Mouse (Mus musculus): ENCODE data around the gene Plekhf1.

Plekhf1 gene

DNA sequence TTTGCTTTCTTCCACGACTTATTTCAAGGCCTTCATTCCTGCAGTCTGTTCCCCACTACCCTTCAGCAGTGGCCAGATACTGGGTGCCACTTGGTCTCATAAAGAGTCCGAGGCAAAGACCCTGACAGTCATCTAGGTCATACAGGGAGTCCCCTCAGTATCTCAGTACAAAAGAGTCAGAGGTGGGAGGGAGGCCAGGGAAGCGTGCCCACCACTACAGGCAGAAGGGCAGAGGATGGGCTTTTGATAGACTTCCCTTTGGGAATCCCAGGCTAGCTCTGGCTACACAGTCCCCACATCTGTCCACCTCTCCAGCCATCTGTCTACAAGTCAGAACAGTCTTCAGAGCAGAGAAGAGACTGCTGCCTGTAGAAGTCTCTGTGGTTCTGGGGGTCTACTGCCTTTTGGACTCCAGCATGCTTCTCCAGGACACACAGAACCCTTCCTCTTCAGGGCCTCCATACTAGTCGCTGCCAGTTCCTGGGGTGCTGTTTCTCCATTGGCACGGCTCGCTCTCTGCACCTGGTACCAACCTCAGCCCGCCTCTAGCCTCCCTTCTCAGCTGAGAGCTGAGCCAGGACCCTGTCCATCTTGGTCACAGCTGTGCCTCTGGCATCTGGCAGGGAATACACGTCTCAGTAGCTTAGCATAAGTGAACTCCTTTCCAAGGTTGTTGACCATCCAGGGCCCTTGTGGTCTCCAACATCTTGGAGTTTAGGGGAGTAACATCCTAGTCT lies 9.0 kb downstream of the Plekhf1 start:
- DNase-seq (ENCODE audit: low read depth), result no peak

DNA sequence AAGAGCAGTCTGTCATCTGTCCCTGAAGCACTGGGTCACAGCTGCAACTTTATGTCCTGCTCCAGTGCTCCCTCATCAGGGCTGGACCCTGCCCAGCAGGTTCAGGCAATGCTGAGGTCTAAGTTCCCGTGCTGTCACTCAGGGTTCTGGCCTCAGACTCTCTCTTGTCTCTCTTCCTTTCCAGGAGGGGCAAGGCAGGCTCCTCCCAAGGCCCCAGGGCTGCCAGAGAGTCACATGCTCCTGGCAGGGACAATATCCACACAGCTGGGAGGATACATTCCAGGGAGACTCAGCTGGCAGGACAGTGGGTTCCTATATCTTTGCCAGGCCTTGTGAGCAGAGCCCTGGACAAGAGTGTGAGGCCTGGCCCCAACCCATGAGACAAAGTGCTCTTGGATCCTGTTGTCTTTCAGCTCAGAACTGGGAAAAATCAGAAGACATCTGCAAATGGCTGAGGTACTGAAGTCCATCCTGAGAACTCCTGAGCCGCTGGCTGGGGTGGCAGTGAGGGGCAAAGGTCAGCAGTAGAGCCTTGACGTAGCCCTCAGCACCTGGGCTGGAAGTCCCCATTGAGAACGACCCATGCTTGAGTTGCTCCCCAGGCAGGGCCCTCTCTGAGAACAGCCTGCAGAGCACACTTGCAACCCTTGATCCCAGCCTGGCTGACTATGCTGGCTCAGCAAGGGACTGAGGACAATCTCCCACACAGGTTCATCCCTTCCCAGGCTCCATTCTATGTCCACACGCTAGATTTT lies 10.2 kb downstream of the Plekhf1 start:
- DNase-seq (ENCODE audit: low read depth), result no peak

DNA sequence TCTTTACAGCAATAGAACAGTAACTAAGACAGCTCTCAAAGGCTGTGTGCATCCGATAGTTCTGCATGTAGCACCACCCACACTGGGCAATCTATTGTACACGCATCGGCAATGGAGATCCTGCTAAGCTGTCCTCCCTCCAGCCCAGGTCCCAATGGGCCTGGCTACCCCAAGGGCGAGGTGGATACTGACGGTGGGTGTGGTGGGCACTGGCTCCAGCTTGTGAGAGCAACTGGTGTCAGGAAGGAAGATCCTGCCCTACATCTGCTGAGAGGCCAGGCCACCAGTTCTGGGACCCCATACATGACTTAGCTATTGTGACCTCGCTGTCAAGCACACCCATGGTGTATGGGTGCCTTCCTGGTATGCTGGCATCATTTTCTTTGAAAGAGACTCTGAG lies 12.1 kb downstream of the Plekhf1 start:
- DNase-seq (ENCODE audit: low read depth), result no peak

DNA sequence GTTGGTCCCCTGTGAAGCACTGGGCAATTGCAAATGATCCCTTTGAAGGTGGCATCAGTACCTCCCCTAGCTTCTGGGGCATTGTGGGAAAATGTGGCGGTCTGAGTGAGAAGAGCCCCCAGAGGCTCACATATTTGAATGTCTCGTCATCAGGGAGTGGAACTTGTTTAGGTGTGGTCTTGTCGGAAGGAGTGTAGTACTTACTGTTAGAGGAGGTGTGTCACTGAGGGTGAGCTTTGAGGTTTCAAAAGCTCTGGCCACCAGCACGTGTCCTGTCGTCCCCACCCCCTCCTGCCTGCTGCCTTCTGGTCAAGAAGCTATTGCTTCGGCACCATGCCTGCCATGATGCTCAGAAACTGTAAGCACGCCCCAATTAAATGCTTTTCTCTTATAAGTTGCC lies 12.5 kb downstream of the Plekhf1 start:
- no peak for DNase-seq (ENCODE audit: low read depth)

DNA sequence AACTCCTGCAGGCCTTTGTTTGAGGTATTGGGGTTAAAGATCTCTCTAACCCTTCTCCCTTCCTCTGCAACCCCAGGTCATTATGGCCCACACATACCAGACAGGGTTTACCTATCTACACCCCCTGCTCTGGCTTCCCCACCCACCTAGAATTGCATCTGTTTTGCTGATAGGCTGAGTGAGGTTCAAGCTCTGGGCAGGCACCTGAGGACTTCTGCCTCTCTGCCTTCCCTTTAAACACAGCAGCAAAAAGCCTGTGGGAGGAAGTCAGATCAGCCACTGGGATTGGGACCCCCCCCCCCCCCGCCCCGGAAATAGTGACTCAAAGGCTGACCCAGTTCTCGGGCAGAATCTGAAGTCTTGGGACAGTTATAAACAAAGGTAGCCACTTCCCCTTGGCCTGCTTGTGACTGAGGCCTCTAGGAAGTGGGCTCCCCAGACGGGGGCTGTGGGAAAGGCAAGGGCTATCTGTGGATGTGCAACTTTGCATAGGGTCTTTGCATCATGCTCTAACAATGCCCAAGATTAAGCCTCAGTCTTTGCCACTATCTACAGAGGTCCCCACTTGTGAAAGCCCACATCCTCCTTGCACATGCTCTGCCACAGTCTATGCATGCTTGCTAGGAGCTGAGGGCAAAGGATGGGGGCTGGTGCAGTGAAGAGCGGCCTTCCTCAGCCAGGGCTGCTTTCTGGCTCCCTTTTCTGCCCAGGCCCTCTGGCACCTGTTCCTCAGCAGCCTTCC lies 13.2 kb downstream of the Plekhf1 start:
- DNase-seq (ENCODE audit: low read depth), result peak; percentile 50

DNA sequence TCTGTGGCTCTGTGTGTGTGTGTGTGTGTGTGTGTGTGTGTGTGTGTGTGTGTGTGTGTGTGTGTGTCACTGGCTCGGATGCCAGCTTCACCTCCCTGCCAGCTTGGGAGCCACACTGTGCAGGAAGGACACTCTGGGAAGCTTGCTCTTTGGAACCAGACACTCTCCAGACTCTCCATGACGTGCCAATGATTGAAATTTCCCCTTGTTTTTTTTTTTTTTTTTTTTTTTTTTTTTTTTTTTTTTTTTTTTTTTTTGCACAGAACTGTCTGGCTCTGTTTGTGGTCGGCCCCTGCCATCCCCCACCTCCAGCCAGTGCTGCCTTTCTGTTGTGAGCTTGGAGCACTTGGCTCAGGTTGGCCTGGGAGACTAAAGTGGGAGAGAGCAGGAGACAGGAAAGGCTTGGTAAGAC lies 15.2 kb downstream of the Plekhf1 start:
- DNase-seq (ENCODE audit: low read depth), result no peak

DNA sequence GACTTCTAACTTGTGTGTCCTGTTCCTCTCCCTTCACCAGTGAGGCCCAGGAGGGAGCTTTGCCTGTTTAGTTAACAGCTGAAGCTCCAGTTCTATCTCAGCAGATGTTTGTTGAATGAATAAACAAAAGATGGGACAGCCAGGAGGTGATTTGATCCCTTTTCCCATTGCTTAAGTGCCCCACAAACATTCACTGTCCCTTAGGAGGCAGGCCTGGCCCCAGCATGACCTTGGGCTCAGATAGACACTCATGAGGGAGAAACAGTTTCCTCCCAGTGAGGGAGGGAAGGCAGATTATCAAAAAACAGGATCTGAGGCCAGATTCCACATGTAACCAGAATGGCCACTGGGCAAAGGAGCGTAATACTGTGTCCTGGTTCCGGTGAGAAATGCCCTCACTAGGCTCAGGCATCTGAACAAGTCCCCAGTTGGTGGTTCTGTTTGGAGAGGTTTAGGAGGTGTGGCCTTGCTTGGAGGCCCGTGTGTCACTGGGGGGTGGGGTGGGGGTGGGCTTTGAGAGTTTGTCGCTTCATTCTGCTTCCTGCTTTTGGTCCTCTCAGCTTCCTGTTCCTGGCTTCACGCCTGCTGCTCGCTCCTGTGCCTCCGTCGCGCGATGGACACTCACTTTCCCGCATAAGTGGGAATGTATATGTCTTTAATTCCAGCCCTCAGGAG lies 18.2 kb downstream of the Plekhf1 start:
- DNase-seq (ENCODE audit: low read depth), result no peak

DNA sequence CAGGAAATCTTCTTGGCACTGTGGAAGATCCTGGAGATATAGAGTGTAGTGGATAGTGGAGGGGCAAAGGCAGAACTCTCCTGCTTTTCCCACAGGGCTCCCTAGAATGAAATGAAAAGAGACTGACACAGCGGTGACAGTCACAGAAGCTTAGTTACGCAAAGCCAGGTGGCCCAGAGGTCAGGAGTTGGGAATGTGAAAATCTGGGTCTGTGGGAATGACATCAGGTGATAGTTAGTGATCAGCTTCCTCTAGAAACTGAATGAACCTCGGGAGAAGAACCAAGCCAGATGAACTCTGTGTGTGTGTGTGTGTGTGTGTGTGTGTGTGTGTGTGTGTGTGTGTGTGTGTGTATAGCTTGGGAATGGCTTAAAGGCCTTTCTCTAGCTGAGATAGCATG lies 18.8 kb downstream of the Plekhf1 start:
- DNase-seq (ENCODE audit: low read depth), result no peak

DNA sequence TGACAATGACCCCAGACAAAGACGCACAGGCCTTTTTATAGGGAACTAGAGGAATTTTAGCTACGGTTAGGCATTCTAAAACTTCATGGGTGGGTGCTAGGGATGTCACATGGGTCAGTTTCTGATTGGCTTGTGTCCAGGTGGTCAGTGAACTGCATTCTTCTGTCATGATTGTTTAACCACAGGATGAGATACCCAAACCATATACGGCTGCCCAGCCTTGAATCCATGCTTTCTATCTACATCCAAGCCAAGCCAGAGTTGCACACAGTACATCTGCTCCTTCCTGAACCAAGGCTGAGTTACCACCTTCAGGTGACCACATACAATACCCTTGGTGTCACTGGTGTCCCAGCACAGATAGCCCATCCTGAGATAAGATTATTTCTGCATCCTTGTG lies 21.3 kb downstream of the Plekhf1 start:
- DNase-seq (ENCODE audit: low read depth), result no peak

DNA sequence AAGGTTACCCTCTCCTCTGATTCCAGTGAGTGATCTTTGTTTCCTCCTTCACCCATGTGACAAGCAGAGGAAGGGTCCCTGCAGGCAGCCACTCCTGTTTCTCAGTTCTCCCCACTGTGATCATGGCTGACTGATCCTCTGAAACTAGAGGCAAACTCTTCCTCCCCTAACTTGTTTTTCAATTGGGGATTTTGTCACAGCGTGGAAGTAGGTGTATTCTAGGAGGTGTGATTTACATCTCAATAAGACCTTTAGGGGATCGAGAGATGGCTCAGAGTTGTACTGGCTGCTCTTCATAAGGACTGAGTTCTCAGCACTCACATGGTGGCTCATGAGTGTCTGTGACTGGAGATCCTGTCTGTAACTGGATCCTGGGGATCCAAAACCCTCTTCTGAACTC lies 22.0 kb downstream of the Plekhf1 start:
- DNase-seq (ENCODE audit: low read depth), result no peak

DNA sequence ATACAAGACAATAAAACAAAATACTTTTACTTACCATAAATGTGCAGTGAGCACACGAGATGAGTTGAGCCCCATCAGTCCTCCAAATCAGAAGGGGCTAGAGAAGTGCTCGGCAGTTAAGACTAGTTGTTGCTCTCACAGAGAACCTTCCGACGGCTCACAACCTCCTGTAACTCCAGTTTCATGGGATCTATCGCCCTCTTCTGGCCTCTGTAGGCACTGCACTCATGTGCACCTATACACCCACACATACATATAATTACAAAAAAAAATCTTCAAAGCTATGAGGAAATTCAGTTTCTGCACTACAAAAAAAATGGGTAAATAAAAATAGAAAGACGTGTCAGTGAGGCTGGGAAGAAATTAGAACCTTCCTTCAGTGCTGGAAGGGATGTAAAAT lies 23.5 kb downstream of the Plekhf1 start:
- DNase-seq (ENCODE audit: low read depth), result peak; percentile 47

DNA sequence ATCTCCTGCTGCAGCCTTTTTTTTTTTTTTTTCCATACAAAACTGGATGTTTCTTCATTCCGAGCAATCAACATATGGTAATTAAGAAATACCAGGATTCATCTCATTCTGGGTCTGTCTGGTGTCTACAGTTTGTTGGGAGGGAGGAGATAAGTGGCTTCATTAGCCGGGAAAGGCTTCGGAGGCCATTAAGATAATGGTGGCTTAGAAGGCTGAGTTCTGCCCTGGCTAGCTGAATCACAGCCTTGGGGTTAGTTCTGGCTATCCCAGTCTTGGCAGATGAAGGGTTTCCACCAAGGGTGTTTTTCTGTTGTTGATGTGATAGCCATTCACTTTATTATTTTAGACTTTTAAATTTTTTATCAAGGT lies 26.5 kb downstream of the Plekhf1 start:
- no peak for DNase-seq (ENCODE audit: low read depth)

DNA sequence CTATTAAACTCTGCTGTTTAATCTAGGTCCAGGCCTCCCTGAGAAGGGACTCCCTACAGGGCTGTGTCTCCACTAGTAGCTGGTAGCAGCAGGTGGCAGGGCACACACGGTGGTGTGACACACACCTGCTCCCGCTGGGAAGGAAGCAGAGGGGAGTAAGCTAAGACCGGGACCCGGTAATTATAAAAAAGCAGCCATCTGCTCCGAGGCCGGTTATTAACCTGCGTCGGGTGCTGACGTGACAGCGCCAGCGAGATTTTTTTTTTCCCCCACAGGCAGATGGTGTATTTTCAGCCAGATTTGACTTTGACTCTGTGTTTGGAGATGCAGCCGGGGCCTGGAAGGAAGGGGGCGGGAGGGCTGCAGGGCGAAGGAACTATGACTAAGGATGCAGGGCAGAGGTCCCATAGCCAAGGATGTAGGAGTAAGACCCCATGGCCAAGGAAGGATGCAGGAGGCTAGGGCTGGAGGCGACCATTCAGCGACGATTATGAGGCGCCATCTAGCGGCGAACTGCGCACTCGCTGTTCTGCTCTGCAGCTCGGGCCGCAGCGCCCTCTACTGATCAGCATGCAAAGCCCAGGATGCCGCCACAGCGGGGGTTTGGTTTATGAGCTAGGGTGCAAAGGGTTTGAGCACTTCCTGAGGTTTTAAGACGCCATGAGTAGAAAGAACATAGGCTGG lies 27.1 kb downstream of the Plekhf1 start:
- peak; percentile 95 for DNase-seq (ENCODE audit: low read depth)

DNA sequence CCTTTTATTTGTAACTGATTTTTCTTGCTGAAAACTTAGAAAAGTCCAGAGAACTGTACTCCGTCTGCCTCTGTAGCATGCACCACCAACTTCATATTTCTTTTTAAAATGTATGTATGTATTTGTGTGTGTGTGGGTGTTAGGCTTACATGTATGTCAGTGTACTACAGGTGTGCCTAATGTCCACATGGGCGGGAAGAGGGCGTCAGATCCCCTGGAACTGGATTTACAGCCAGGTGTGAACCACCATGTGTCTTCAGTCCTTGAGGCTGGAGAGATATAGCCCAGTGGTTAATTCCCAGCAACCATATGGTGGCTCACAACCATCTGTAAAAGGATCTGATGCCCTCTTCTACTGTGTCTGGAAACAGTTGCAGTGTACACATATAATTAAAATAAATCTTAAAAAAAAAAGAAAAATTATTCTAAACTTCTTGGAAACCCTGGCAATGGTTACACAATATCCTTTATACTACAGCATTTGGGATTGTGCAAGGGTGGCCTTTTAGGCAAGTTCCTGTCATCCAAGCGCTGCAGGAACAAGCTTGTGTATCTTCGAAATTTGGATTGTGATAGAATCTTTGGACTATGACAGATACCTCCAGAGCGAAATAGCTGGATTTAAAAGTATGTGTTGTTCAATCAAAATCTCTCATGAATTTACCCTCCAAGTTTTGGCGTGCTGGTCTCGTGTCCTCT lies 27.8 kb downstream of the Plekhf1 start:
- no peak for DNase-seq (ENCODE audit: low read depth)

DNA sequence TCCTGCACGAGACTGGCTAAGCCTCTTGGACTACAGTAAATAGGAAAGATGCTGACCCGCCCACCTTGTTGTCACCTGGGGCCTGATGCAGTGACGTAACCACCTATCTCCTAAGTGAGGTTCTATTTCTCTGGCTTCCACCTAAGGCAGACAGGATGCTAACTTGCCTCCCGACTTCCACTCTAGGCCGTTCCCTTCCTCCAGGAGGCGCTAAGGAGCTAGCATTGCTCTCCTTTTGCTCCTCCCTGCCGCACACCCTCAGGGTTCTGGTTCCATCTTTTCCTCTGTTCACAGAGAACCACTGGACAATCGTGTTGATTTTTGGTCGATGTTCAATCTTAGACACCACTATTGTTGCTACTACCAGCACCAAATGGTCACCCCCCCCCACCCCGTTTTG lies 36.2 kb downstream of the Plekhf1 start:
- DNase-seq (ENCODE audit: low read depth), result peak; percentile 59

DNA sequence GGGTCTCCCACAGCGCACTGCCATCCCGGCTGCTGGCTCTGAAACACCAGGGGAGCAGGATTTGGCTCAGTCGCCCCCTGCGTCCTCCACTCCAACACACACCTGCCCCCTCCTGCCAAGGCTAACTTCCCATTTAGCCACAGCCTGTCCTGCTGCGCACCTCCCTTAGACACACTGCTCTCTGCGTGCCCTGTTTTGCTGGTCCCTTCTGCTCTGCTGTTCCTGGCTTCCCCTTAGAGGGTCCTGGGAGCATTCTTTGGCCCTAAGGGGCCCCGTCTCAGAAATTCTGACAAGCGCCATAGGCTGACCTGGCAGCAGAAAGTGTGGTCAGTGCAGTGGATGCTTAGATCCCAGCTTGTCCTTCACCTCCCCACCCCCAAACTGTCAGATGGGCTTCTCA lies 36.7 kb downstream of the Plekhf1 start:
- DNase-seq (ENCODE audit: low read depth), result no peak

DNA sequence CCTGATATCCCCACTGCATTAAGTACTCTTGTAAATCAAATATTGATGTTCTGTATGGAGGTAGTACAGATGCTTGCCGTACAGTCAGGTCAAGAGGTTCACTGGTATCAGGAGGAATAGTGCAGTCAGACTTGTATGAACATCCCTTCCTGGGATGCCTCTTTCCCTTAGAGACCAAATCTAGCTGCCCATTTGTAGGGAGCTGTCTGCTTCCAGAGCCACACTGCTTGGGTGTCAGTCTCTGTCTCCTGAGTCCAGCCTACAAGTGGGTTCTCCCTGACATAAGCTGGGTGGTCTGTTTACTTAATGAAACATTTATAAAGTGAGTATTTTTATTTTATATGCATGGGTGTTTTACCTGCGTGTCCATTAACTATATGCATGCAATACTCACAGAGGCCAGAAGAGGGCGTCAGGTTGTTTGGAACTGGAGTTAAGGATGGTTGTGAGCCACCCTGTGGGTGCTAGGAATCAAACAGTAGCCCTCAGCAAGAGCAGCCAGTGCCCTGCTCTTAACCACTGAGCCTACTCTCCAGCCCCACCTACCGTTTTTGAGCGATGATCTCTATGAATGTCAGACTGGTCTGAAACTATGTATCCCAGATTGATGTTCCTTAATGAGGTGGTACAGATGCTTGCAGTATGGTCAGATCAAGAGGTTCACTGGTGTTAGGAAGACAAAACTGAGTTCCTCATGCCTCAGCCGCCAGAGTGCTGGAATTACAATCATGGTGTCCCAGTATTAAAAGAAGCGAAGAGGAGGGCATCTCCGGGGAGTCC lies 37.6 kb downstream of the Plekhf1 start:
- DNase-seq (ENCODE audit: low read depth), result peak; percentile 58

DNA sequence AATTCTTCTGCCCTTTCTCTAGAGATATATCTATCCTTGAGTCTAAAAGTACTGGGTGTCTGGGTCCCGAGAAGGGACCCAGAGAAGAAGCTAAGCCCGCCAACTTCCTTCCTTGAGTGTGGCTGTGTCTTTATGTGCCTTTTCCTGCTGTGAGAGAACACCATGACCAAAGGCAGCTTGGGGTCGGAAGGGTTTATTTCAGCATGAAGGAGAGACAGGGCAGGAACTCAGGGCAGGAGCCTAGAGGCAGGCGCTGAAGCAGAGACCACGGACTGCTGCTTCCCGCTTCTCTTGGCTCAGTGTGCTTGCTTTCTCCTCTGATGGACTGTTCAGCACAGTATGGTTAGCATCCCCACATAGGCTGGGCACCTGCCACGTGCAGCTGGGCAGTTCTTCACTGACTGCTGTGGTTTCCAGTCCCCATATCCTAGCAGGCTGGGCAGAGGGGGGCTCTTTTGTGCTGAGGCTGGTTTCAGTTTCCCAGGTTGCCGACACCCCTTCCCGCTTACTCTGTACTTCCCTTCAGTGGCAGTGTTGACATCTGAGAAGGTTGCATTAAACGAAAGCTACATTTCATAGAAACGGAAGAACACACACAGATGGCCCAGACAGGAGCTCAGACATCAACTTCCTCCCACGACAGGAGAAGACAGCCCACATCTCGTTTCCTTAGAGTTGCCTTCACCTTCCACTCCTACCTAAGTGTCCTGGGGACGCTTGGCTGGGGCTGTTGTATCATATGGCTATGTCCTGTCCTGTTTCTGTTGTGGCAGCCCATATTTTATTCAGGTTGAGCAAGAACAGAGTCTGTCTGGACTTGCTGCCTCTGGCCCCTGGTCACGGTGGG lies 38.5 kb downstream of the Plekhf1 start:
- peak; percentile 78 for DNase-seq (ENCODE audit: low read depth)

DNA sequence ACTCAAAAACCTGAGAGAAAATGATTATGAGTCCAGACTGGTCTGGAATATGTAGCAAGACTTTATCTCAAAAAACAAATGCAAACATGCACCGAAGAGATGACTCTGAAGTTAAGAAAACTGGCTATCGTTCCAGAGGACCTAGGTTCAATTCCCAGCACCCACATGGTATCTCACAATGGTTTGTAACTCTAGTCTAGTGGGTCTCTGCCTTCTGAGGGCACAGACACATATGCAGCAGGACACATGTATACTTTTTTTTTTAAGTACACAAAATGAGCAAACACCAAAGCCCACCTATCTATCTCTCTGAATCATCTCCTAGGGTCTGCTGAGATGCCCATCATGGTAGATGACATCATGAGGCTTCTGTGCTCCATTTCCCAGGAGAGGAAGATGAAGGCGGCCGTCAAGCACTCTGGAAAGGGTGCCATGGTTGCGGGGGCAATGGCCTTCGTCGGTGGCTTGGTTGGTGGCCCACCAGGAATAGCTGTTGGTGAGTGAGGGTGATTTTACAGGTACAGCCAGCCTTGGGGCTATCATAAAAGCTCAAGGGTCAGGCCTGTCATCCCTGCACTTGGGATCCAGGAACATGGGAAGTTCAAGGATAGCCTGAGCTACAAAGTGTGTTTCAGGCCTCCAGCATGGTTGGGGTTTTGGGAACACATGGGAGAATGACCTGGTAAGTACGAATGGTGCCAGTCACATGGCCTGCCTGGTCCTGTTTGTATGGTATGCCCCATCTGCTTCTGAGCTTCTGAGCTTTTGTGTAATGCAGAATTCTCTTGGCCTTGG lies 39.3 kb downstream of the Plekhf1 start:
- DNase-seq (ENCODE audit: low read depth), result no peak
